Mouse (Mus musculus) liver, adult 2 months (tissue): Measurements from ENCODE around the gene C130079G13Rik. TPM values are rescaled to one million over a fixed set of nuclear protein-coding genes. Genes with fewer than 3 reads are reported as not detected.
A peak's percentile ranks its signal among the peaks of the same experiment; 100 is the strongest.
"Not testable (repeated sequence)": the region's sequence is repeated elsewhere in the genome, so short reads cannot be mapped to it uniquely, and the experiment has no call there.

Experiments used
- DNase-seq: peaks from one replicate; pipeline ENCODE4 v3.0.0-alpha.2; 2011; ENCODE audit warnings: low read depth, low spot score; ENCODE audit errors: extremely low read depth
- H3K27ac ChIP-seq: fragments of 200-500 bp; replicated peaks from 2 replicates; pipeline ENCODE4 v1.5.1; 2012; ENCODE audit warnings: low read depth, mild to moderate bottlenecking, control low read depth, inconsistent platforms, low read length; ENCODE audit not compliant: insufficient read depth
- H3K27me3 ChIP-seq: fragments of 200-500 bp; 2 replicates; pipeline ENCODE4 v1.6.1; 2012; ENCODE audit warnings: mild to moderate bottlenecking, moderate library complexity, low read length, inconsistent platforms; ENCODE audit not compliant: control insufficient read depth, insufficient read depth
- H3K36me3 ChIP-seq: fragments of 200-500 bp; 2 replicates; pipeline ENCODE4 v1.6.1; 2012; ENCODE audit warnings: low read length, inconsistent platforms; ENCODE audit not compliant: control insufficient read depth, insufficient read depth
- H3K4me1 ChIP-seq: fragments of 200-500 bp; 2 replicates; pipeline ENCODE4 v1.6.1; 2011; ENCODE audit warnings: low read length; ENCODE audit not compliant: control insufficient read depth, insufficient read depth
- H3K4me3 ChIP-seq: fragments of 200-500 bp; 2 replicates; pipeline ENCODE4 v1.5.1; 2011; ENCODE audit warnings: low read depth, mild to moderate bottlenecking, control low read depth, low read length, moderate library complexity; ENCODE audit not compliant: insufficient read depth
- H3K79me2 ChIP-seq: fragments of 200-500 bp; 2 replicates; pipeline ENCODE4 v1.6.1; 2012; ENCODE audit warnings: inconsistent platforms, mild to moderate bottlenecking, low read length, moderate library complexity; ENCODE audit not compliant: control insufficient read depth, insufficient read depth
- H3K9ac ChIP-seq: fragments of 200-500 bp; 2 replicates; pipeline ENCODE4 v1.6.1; 2012; ENCODE audit warnings: low read depth, mild to moderate bottlenecking, control low read depth, inconsistent platforms, low read length
- CTCF ChIP-seq: fragments of 200-500 bp; IDR thresholded peaks from 2 replicates; pipeline ENCODE4 v1.5.1; 2011; ENCODE audit warnings: low read depth, low read length, control low read depth
- POLR2A ChIP-seq: fragments of 200-500 bp; IDR thresholded peaks from 2 replicates; pipeline ENCODE4 v1.6.1; 2011; ENCODE audit warnings: low read length, control low read depth; ENCODE audit not compliant: insufficient read depth; ENCODE audit errors: extremely low read depth
- WGBS: fragments of 180-500 bp; shearing (Covaris S2); methylation state at CpG from one replicate; pipeline ENCODE4 v1.1.7; 2018; 5-methylcytosine and 5-hydroxymethylcytosine counted together
- polyA plus RNA-seq: library from polyadenylated mRNA; depleted of rRNA; stranded (reverse); fragments of >200 nt; gene quantifications from 2 replicates; pipeline ENCODE4 v1.2.3, GENCODE M21; 2012; rRNA removed
- total RNA-seq: library from RNA; depleted of rRNA; stranded (reverse); fragments of >200 nt; gene quantifications from 2 replicates; pipeline ENCODE4 v1.2.3, GENCODE M21; 2014; rRNA removed

Gene C130079G13Rik
- total RNA-seq (not detected in 2 replicates), polyA plus RNA-seq (not detected in 2 replicates)

- Histone ChIP-seq H3K4me3 (no peak within 1 kb of the TSS), H3K27ac (no peak within 1 kb of the TSS), H3K4me1 (no peaks in the 10 kb centered on the region), H3K36me3 (no peaks in the 10 kb centered on the region), H3K9ac (no peak within 1 kb of the TSS), H3K27me3 (no peaks in the 10 kb centered on the region), H3K79me2 (no peaks in the 10 kb centered on the region)
- no peak for TF ChIP-seq POLR2A
- TF ChIP-seq CTCF, result no peak
- 96% methylated on average over 2 of the region's 2 CpGs for WGBS
- DNase-seq, result no peak
These were observed at the start of gene C130079G13Rik for GRCm38 (mm10) chr3:59924914-59925313. C130079G13Rik (plus strand) TSS chr3:59925214.

GRCm38 (mm10) chr3:59877601-59878000 is 47.4 kb upstream of the C130079G13Rik start:
- not testable (repeated sequence) for H3K4me3 ChIP-seq, DNase-seq, H3K79me2 ChIP-seq, H3K36me3 ChIP-seq, H3K27ac ChIP-seq, H3K4me1 ChIP-seq, H3K27me3 ChIP-seq, H3K9ac ChIP-seq
- 90% methylated on average over 1 of the region's 1 CpGs for WGBS

- not testable (repeated sequence) for H3K79me2 ChIP-seq, H3K36me3 ChIP-seq, H3K27me3 ChIP-seq, H3K4me3 ChIP-seq, H3K4me1 ChIP-seq, H3K9ac ChIP-seq, H3K27ac ChIP-seq, DNase-seq
- 89% methylated on average over 7 of the region's 7 CpGs for WGBS
These were observed 45.0 kb upstream of the C130079G13Rik start for GRCm38 (mm10) chr3:59879801-59880554.

GRCm38 (mm10) chr3:59893276-59893675 is 31.7 kb upstream of the C130079G13Rik start:
- peaks cover 2% of the 10 kb centered on the region; the same call in 1 of the 2 replicates for H3K4me1 ChIP-seq
- no peaks in the 10 kb centered on the region for H3K27me3 ChIP-seq
- no peaks in the 10 kb centered on the region for H3K36me3 ChIP-seq
- peak; percentile 77 for DNase-seq
- no peak overlapping the region for H3K9ac ChIP-seq
- H3K79me2 ChIP-seq, result no peaks in the 10 kb centered on the region
- no peak for TF ChIP-seq CTCF
- no peak for TF ChIP-seq POLR2A
- H3K27ac ChIP-seq, result no peak overlapping the region
- 39% methylated on average over 2 of the region's 2 CpGs for WGBS
- H3K4me3 ChIP-seq, result no peak overlapping the region

- 79% methylated on average over 1 of the region's 1 CpGs for WGBS
- no peak for TF ChIP-seq CTCF
- Histone ChIP-seq H3K27me3 (no peaks in the 10 kb centered on the region), H3K9ac (no peak overlapping the region), H3K27ac (no peak overlapping the region), H3K36me3 (no peaks in the 10 kb centered on the region), H3K4me1 (no peaks in the 10 kb centered on the region; the same call in 1 of the 2 replicates), H3K4me3 (no peak overlapping the region), H3K79me2 (no peaks in the 10 kb centered on the region)
- DNase-seq, result no peak
These were observed 9.6 kb downstream of the C130079G13Rik start for GRCm38 (mm10) chr3:59934621-59935020.

GRCm38 (mm10) chr3:59947294-59947950 is 22.4 kb downstream of the C130079G13Rik start:
- H3K27me3 ChIP-seq, result no peaks in the 10 kb centered on the region
- H3K4me1 ChIP-seq, result no peaks in the 10 kb centered on the region
- WGBS, result 91% methylated on average over 10 of the region's 10 CpGs
- no peak overlapping the region for H3K9ac ChIP-seq
- H3K36me3 ChIP-seq, result no peaks in the 10 kb centered on the region
- DNase-seq, result no peak
- TF ChIP-seq POLR2A (no peak), CTCF (no peak)
- no peak overlapping the region for H3K4me3 ChIP-seq
- H3K79me2 ChIP-seq, result no peaks in the 10 kb centered on the region
- no peak overlapping the region for H3K27ac ChIP-seq
